Mouse (Mus musculus) liver, adult 2 months (tissue): ENCODE measurements at regions not wholly inside any gene's neighbourhood (a gene's known extent, or its start where the extent isn't known, plus 50 kb on each side); places are given as distances from the start of the nearest gene placed in this dataset.

Experiments used
- DNase-seq: peaks from one replicate; pipeline ENCODE4 v3.0.0-alpha.2; 2011; ENCODE audit warnings: low read depth, low spot score; ENCODE audit errors: extremely low read depth
- H3K27ac ChIP-seq: fragments of 200-500 bp; replicated peaks from 2 replicates; pipeline ENCODE4 v1.5.1; 2012; ENCODE audit warnings: low read depth, mild to moderate bottlenecking, control low read depth, inconsistent platforms, low read length; ENCODE audit not compliant: insufficient read depth
- H3K27me3 ChIP-seq: fragments of 200-500 bp; 2 replicates; pipeline ENCODE4 v1.6.1; 2012; ENCODE audit warnings: mild to moderate bottlenecking, moderate library complexity, low read length, inconsistent platforms; ENCODE audit not compliant: control insufficient read depth, insufficient read depth
- H3K36me3 ChIP-seq: fragments of 200-500 bp; 2 replicates; pipeline ENCODE4 v1.6.1; 2012; ENCODE audit warnings: low read length, inconsistent platforms; ENCODE audit not compliant: control insufficient read depth, insufficient read depth
- H3K4me1 ChIP-seq: fragments of 200-500 bp; 2 replicates; pipeline ENCODE4 v1.6.1; 2011; ENCODE audit warnings: low read length; ENCODE audit not compliant: control insufficient read depth, insufficient read depth
- H3K4me3 ChIP-seq: fragments of 200-500 bp; 2 replicates; pipeline ENCODE4 v1.5.1; 2011; ENCODE audit warnings: low read depth, mild to moderate bottlenecking, control low read depth, low read length, moderate library complexity; ENCODE audit not compliant: insufficient read depth
- H3K79me2 ChIP-seq: fragments of 200-500 bp; 2 replicates; pipeline ENCODE4 v1.6.1; 2012; ENCODE audit warnings: inconsistent platforms, mild to moderate bottlenecking, low read length, moderate library complexity; ENCODE audit not compliant: control insufficient read depth, insufficient read depth
- H3K9ac ChIP-seq: fragments of 200-500 bp; 2 replicates; pipeline ENCODE4 v1.6.1; 2012; ENCODE audit warnings: low read depth, mild to moderate bottlenecking, control low read depth, inconsistent platforms, low read length
- CTCF ChIP-seq: fragments of 200-500 bp; IDR thresholded peaks from 2 replicates; pipeline ENCODE4 v1.5.1; 2011; ENCODE audit warnings: low read depth, low read length, control low read depth
- POLR2A ChIP-seq: fragments of 200-500 bp; IDR thresholded peaks from 2 replicates; pipeline ENCODE4 v1.6.1; 2011; ENCODE audit warnings: low read length, control low read depth; ENCODE audit not compliant: insufficient read depth; ENCODE audit errors: extremely low read depth
- WGBS: fragments of 180-500 bp; shearing (Covaris S2); methylation state at CpG from one replicate; pipeline ENCODE4 v1.1.7; 2018; 5-methylcytosine and 5-hydroxymethylcytosine counted together

DNA sequence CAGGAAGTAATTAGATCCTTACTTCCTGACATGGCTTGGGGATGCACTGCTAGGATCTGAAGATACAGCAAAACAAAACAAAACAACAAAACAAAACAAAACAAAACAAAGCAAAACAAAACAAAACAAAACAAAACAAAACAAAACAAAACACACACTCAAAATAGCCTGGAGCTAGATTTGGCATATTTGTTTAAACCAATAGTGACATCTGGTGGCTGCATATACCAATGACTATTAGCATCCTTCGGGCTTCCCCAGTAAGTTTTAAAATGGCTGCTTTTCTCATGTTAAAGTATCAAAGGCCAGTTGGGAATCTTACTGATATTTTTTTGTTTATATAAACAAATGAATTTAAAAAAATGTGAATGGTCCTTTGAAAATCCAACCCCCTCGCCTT lies 52.9 kb upstream of the Ica1 start:
- H3K36me3 ChIP-seq = no peaks in the 10 kb centered on the region
- no peaks in the 10 kb centered on the region for H3K27me3 ChIP-seq
- no peak overlapping the region for H3K4me3 ChIP-seq
- H3K27ac ChIP-seq = no peak overlapping the region
- WGBS = 37% methylated on average over 2 of the region's 2 CpGs
- no peak overlapping the region for H3K9ac ChIP-seq
- DNase-seq = peak; percentile 52
- H3K4me1 ChIP-seq = no peaks in the 10 kb centered on the region
- TF ChIP-seq CTCF = peak; percentile 36
- TF ChIP-seq POLR2A = no peak
- H3K79me2 ChIP-seq = no peaks in the 10 kb centered on the region

DNA sequence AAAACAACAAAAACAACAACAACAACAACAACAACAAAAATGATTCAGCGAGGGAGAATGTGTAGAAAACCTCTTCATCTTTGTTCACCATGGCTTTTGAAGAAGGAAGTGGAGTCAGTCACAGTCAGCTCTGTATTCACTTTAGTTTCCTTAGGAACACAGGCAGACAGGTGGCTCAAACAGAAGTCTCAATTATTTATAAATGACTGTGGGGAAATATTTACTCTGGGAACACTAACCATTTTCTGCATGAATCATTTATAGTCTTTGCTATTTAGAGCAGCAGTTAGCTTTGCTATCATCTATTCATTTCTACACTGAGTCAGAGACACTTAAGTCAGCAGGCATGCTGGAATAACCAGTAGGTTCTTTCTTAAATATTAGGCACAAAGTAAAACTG lies 54.6 kb upstream of the Ica1 start:
- TF ChIP-seq CTCF = no peak
- no peak for TF ChIP-seq POLR2A
- Histone ChIP-seq H3K27ac (no peak overlapping the region), H3K4me3 (no peak overlapping the region), H3K4me1 (no peaks in the 10 kb centered on the region), H3K9ac (no peak overlapping the region), H3K27me3 (no peaks in the 10 kb centered on the region), H3K36me3 (no peaks in the 10 kb centered on the region), H3K79me2 (no peaks in the 10 kb centered on the region)
- no peak for DNase-seq
- WGBS = 86% methylated on average over 1 of the region's 1 CpGs

DNA sequence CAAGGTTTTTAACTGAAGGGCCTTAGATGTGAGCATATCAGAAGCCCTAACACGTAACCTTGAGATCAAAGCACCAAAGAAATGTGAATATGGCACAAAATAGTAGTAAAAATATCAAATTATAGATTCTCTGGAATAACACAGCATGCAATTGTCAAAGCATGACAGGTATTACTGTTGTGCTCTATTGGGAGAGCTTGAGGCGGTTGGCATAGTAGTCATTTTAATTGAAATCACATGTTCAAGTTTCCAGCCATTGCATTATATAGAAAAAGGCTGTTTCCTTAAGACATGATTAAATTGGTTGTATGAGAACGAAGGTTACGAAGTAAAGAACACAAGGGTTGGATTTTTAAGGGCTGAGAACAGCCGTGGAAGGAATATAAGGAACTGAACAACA lies 75.4 kb upstream of the Ica1 start:
- 90% methylated on average over 5 of the region's 5 CpGs for WGBS
- Histone ChIP-seq H3K36me3 (no peaks in the 10 kb centered on the region), H3K4me1 (no peaks in the 10 kb centered on the region), H3K27me3 (no peaks in the 10 kb centered on the region), H3K9ac (no peak overlapping the region), H3K27ac (no peak overlapping the region), H3K79me2 (no peaks in the 10 kb centered on the region), H3K4me3 (no peak overlapping the region)
- TF ChIP-seq POLR2A (no peak), CTCF (no peak)
- no peak for DNase-seq

DNA sequence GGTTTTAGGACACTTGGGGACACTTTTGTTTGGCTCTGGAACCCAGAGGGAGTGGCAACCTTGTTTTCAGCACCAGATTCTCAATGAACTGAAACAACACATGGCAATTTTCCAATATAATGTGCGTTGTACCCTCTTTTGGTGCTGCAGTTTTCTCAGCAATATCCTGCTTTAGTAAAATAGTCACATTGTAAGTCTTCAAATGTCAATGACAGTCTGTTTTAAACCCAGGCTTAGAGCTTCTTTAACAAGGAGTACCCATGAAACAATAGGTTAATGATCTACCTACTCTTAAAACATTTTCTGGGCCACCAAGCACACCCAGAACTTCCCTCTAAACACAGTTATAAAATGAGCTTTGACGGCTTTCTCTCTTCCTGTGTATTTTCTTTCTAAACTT lies 82.3 kb upstream of the Ica1 start:
- DNase-seq = peak; percentile 51
- H3K27ac ChIP-seq = no peak overlapping the region
- H3K4me1 ChIP-seq = peaks cover 9% of the 10 kb centered on the region
- no peaks in the 10 kb centered on the region for H3K36me3 ChIP-seq
- no peaks in the 10 kb centered on the region for H3K79me2 ChIP-seq
- no peaks in the 10 kb centered on the region for H3K27me3 ChIP-seq
- no peak for TF ChIP-seq POLR2A
- no peak for TF ChIP-seq CTCF
- H3K9ac ChIP-seq = no peak overlapping the region
- H3K4me3 ChIP-seq = no peak overlapping the region
- 21% methylated on average over 2 of the region's 2 CpGs for WGBS

DNA sequence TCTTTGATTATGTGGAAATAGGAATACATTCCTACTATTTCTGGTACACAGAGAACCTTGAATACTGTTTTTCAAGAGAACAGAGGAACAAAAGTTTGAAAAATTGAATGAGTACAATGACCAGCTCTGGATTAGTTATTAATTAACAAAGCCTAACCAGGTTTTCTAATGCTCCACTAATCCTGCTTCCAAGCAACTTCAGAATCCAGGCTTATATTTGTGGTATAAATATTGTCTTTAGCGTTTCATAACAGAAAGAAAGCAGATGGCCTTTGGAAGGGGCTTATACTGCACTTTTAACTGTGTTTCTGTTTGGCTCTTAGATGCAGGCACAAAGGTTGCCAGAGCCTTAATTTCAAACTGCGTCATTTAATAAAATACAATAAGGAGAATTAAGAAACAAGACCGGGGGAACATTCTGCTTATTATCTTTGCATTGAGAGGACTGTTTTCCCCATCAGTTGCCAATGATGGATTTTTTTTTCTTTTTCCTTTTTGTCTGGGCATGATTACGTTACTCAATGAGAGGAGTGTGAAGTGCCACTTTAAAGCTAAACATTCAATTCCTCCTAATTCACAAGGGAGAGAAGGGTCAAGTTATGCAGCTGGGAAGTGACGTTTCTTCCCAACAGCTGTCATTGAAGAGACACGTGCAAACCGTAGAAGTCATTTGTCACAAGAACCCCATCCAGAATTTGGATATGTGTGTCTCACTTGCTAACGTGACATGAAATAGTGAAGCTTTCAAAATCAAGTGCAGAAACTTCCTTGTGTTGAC lies 84.2 kb upstream of the Nxph1 start:
- H3K4me3 ChIP-seq = no peak overlapping the region
- WGBS = 17% methylated on average over 8 of the region's 8 CpGs
- H3K36me3 ChIP-seq = no peaks in the 10 kb centered on the region
- DNase-seq = peak; percentile 93
- TF ChIP-seq POLR2A = no peak
- H3K4me1 ChIP-seq = peaks cover 9% of the 10 kb centered on the region
- H3K9ac ChIP-seq = no peak overlapping the region
- peak overlapping the region; percentile 71 for H3K27ac ChIP-seq
- H3K79me2 ChIP-seq = no peaks in the 10 kb centered on the region
- H3K27me3 ChIP-seq = no peaks in the 10 kb centered on the region

DNA sequence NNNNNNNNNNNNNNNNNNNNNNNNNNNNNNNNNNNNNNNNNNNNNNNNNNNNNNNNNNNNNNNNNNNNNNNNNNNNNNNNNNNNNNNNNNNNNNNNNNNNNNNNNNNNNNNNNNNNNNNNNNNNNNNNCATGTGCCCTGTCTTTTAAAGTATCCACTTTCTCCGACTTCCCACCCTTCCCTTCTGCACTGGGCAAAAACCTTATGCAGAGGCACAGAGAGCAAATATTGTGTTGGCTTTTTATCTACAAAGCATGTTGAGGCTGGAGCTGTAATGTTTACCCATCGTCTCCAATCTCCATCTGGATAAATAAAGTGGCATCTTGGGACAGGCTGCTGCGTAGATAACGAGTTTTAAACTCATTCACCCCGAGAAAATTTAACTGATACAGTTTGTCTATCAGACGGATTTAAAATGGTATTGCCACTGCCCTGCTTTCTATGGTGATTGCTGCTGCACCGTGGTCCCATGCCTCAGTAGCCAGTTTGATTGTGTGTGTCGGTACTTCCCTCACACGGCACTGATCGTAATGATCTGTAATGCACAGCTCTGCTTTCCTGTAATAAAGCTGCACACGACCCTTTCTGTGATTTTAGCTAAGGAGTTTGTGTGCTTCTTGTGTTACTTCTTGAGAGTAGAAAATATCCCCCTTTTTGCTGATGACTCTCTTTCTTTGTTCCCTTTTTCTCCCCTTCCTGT lies 70.7 kb upstream of the Nxph1 start:
- TF ChIP-seq CTCF (no peak), POLR2A (no peak)
- no peaks in the 10 kb centered on the region for H3K36me3 ChIP-seq
- DNase-seq = peak; percentile 11
- no peak overlapping the region for H3K27ac ChIP-seq
- no peaks in the 10 kb centered on the region for H3K27me3 ChIP-seq
- H3K9ac ChIP-seq = no peak overlapping the region
- H3K79me2 ChIP-seq = no peaks in the 10 kb centered on the region
- no peaks in the 10 kb centered on the region for H3K4me1 ChIP-seq
- H3K4me3 ChIP-seq = no peak overlapping the region
- 15% methylated on average over 11 of the region's 11 CpGs for WGBS
